Mouse (Mus musculus) small intestine, adult 2 months (tissue): ENCODE results near the gene Serpind1. TPM values are rescaled to one million over a fixed set of nuclear protein-coding genes. Genes with fewer than 3 reads are reported as not detected.

Experiments
- H3K27ac ChIP-seq: fragments of 200-500 bp; 2 replicates; pipeline ENCODE4 v1.5.1; 2012; ENCODE audit warnings: low read depth, low read length, control low read depth, inconsistent platforms; ENCODE audit not compliant: insufficient read depth
- H3K27me3 ChIP-seq: fragments of 200-500 bp; 2 replicates; pipeline ENCODE4 v1.6.1; 2012; ENCODE audit warnings: mild to moderate bottlenecking, moderate library complexity, low read length, inconsistent platforms; ENCODE audit not compliant: control insufficient read depth, insufficient read depth
- H3K36me3 ChIP-seq: fragments of 200-500 bp; 2 replicates; pipeline ENCODE4 v1.6.1; 2012; ENCODE audit warnings: mild to moderate bottlenecking, low read length, control low read depth, inconsistent platforms; ENCODE audit not compliant: control insufficient read depth, insufficient read depth
- H3K4me1 ChIP-seq: fragments of 200-500 bp; 2 replicates; pipeline ENCODE4 v1.6.1; 2012; ENCODE audit warnings: low read length, inconsistent platforms, mixed read lengths; ENCODE audit not compliant: control insufficient read depth, insufficient read depth, insufficient read length
- H3K4me3 ChIP-seq: fragments of 200-500 bp; 2 replicates; pipeline ENCODE4 v1.5.1; 2012; ENCODE audit warnings: low read depth, mild to moderate bottlenecking, control low read depth, inconsistent platforms, low read length, moderate library complexity
- CTCF ChIP-seq: fragments of 200-500 bp; IDR thresholded peaks from 2 replicates; pipeline ENCODE4 v1.5.1; 2012; ENCODE audit warnings: low read depth, mild to moderate bottlenecking, control low read depth, inconsistent platforms, low read length, moderate library complexity, mixed read lengths; ENCODE audit not compliant: insufficient replicate concordance, insufficient read length; ENCODE audit errors: extremely low read depth
- POLR2A ChIP-seq: fragments of 200-500 bp; IDR thresholded peaks from 2 replicates; pipeline ENCODE4 v1.6.1; 2012; ENCODE audit warnings: low read depth, mild to moderate bottlenecking, control low read depth, inconsistent platforms, low read length, moderate library complexity
- WGBS: fragments of 180-500 bp; shearing (Covaris S2); methylation state at CpG from one replicate; pipeline ENCODE4 v1.1.7; 2018; 5-methylcytosine and 5-hydroxymethylcytosine counted together
- polyA plus RNA-seq: library from polyadenylated mRNA; depleted of rRNA; stranded (reverse); fragments of >200 nt; gene quantifications from 2 replicates; pipeline ENCODE4 v1.2.3, GENCODE M21; 2012; rRNA removed

The Serpind1 gene
- polyA plus RNA-seq, 1 experiment, result not detected

- Histone ChIP-seq H3K4me1 (peaks cover 3% of the 10 kb centered on the region; the same call in 1 of the 2 replicates), H3K4me3 (no peak overlapping the region), H3K36me3 (0 out of 2 replicates have a peak, but pooled peaks cover 3% of the 10 kb centered on the region), H3K27me3 (no peaks in the 10 kb centered on the region), H3K27ac (no peak overlapping the region)
- no peak for TF ChIP-seq CTCF
- no peak for TF ChIP-seq POLR2A
- WGBS, result 26% methylated on average over 4 of the region's 4 CpGs
Measured at GRCm38 (mm10) chr16:17392784-17393183, 61.6 kb downstream of the Serpind1 start.

Other genes starting within 250 kb of the Serpind1 start
- 30.2 and 69.4 TPM in 2 replicates for gene Ppil2, start 220.1 kb upstream of the Serpind1 start, polyA plus RNA-seq
- gene 2610318N02Rik, start 206.2 kb upstream of the Serpind1 start, polyA plus RNA-seq, result 3.4 and 9.1 TPM in 2 replicates
- gene Sdf2l1, start 199.0 kb upstream of the Serpind1 start, polyA plus RNA-seq, result 109 and 121 TPM in 2 replicates
- 44.4 and 69.7 TPM in 2 replicates for gene Ydjc, start 186.8 kb upstream of the Serpind1 start, polyA plus RNA-seq
- gene Ccdc116, start 184.1 kb upstream of the Serpind1 start, polyA plus RNA-seq, result 7.1 and 17.2 TPM in 2 replicates
- 24.3 and 62.7 TPM in 2 replicates for gene Ube2l3, start 128.7 kb upstream of the Serpind1 start, polyA plus RNA-seq
- 0.04 and 0.15 TPM in 2 replicates for gene Rimbp3, start 122.8 kb upstream of the Serpind1 start, polyA plus RNA-seq
- 1.7 and 1.8 TPM in 2 replicates for gene Hic2, start 97.8 kb upstream of the Serpind1 start, polyA plus RNA-seq
- 9.3 and 10.6 TPM in 2 replicates for gene Tmem191c, start 55.3 kb upstream of the Serpind1 start, polyA plus RNA-seq
- gene Snap29, start 74.6 kb downstream of the Serpind1 start, polyA plus RNA-seq, result 3.8 and 7.5 TPM in 2 replicates
- gene Pi4ka, start 74.9 kb downstream of the Serpind1 start, polyA plus RNA-seq, result 19.2 and 56.9 TPM in 2 replicates
- 33.5 and 47.3 TPM in 2 replicates for gene Crkl, start 120.6 kb downstream of the Serpind1 start, polyA plus RNA-seq
- gene Aifm3, start 158.2 kb downstream of the Serpind1 start, polyA plus RNA-seq, result 0.60 and 0.67 TPM in 2 replicates
- 130 and 197 TPM in 2 replicates for gene Lztr1, start 177.3 kb downstream of the Serpind1 start, polyA plus RNA-seq
- gene Thap7, start 199.8 kb downstream of the Serpind1 start, polyA plus RNA-seq, result 43.1 and 88.8 TPM in 2 replicates
- gene Lrrc74b, start 229.9 kb downstream of the Serpind1 start, polyA plus RNA-seq, result 0.23 TPM in 1 of 2 replicates, not detected in the other
- gene P2rx6, start 230.5 kb downstream of the Serpind1 start, polyA plus RNA-seq, result 0.84 and 1.4 TPM in 2 replicates